Mouse (Mus musculus) hindbrain, embryonic 16.5 days (tissue): Measurements from ENCODE around the gene 4930455H04Rik. TPM values are rescaled to one million over a fixed set of nuclear protein-coding genes. Genes with fewer than 3 reads are reported as not detected.

ENCODE experiments used
- ATAC-seq: fragments of 200-750 bp; cut with Nextera tagmentation; 2 replicates; pipeline ENCODE4 v1.8.0; 2017; ENCODE audit warnings: moderate TSS enrichment, moderate library complexity
- H3K27ac ChIP-seq: fragments of 300-500 bp; sonication (generic); 2 replicates; pipeline ENCODE4 v1.5.1; 2014; ENCODE audit warnings: low read depth, mild to moderate bottlenecking, control low read depth, low read length, moderate library complexity
- H3K27me3 ChIP-seq: fragments of 300-500 bp; sonication (generic); replicated peaks from 2 replicates; pipeline ENCODE4 v1.6.1; 2014; ENCODE audit warnings: low read length; ENCODE audit not compliant: control insufficient read depth, insufficient read depth
- H3K36me3 ChIP-seq: fragments of 300-500 bp; sonication (generic); 2 replicates; pipeline ENCODE4 v1.6.1; 2014; ENCODE audit warnings: mild to moderate bottlenecking, low read length, moderate library complexity, mixed read lengths; ENCODE audit not compliant: control insufficient read depth, insufficient read depth
- H3K4me1 ChIP-seq: fragments of 300-500 bp; sonication (generic); 2 replicates; pipeline ENCODE4 v1.6.1; 2014; ENCODE audit warnings: low read depth, low read length; ENCODE audit not compliant: control insufficient read depth, insufficient read depth
- H3K4me2 ChIP-seq: fragments of 300-500 bp; sonication (generic); 2 replicates; pipeline ENCODE4 v1.6.1; 2014; ENCODE audit warnings: mild to moderate bottlenecking, low read length, control low read depth, moderate library complexity
- H3K4me3 ChIP-seq: fragments of 300-500 bp; sonication (generic); 2 replicates; pipeline ENCODE4 v1.5.1; 2014; ENCODE audit warnings: mild to moderate bottlenecking, low read length, control low read depth, moderate library complexity
- H3K9ac ChIP-seq: fragments of 300-500 bp; sonication (generic); 2 replicates; pipeline ENCODE4 v1.6.1; 2014; ENCODE audit warnings: low read depth, mild to moderate bottlenecking, control low read depth, low read length, moderate library complexity
- H3K9me3 ChIP-seq: fragments of 300-500 bp; sonication (generic); 2 replicates; pipeline ENCODE4 v1.6.1; 2014; ENCODE audit warnings: mild to moderate bottlenecking, low read length, moderate library complexity; ENCODE audit not compliant: control insufficient read depth
- WGBS: fragments of 180-500 bp; shearing (Covaris S2); extraction: QIAGEN DNeasy Blood & Tissue Kit; methylation state at CpG from one replicate; pipeline ENCODE4 v1.1.7; 2014; 5-methylcytosine and 5-hydroxymethylcytosine counted together
- polyA plus RNA-seq: library from polyadenylated mRNA; unstranded; fragments of >200 nt; fragmentation: Nextera tagmentation; extraction: Ambion mirVana; gene quantifications from 2 replicates; pipeline ENCODE4 v1.2.1, GENCODE M21; 2015

4930455H04Rik gene
- polyA plus RNA-seq, 1 experiment from 2014 or later = not detected

- H3K9me3 ChIP-seq = no peaks in the 10 kb centered on the region
- H3K4me1 ChIP-seq = no peaks in the 10 kb centered on the region
- no peaks in the 10 kb centered on the region for H3K36me3 ChIP-seq
- no peak overlapping the region for H3K27ac ChIP-seq
- no peak overlapping the region for H3K4me2 ChIP-seq
- H3K27me3 ChIP-seq = no peaks in the 10 kb centered on the region
- 69% methylated on average over 4 of the region's 4 CpGs for WGBS
- no peak overlapping the region for H3K9ac ChIP-seq
- ATAC-seq = no peak
- H3K4me3 ChIP-seq = no peak overlapping the region
Measured at GRCm38 (mm10) chr3:116943422-116943821, 24.6 kb upstream of the 4930455H04Rik start.

- whole genome bisulfite sequencing = 95% methylated on average over 4 of the region's 4 CpGs
- Histone ChIP-seq H3K4me1 (no peaks in the 10 kb centered on the region), H3K4me3 (no peak overlapping the region), H3K27ac (no peak overlapping the region), H3K4me2 (no peak overlapping the region), H3K36me3 (no peaks in the 10 kb centered on the region), H3K9ac (no peak overlapping the region), H3K9me3 (no peaks in the 10 kb centered on the region), H3K27me3 (no peaks in the 10 kb centered on the region)
- no peak for ATAC-seq
Measured at GRCm38 (mm10) chr3:116946476-116946875, 21.6 kb upstream of the 4930455H04Rik start.

- H3K27ac ChIP-seq = no peak overlapping the region
- H3K4me3 ChIP-seq = no peak overlapping the region
- ATAC-seq = no peak
- WGBS = 88% methylated on average over 6 of the region's 6 CpGs
- no peaks in the 10 kb centered on the region for H3K36me3 ChIP-seq
- H3K27me3 ChIP-seq = no peaks in the 10 kb centered on the region
- no peaks in the 10 kb centered on the region for H3K9me3 ChIP-seq
- no peak overlapping the region for H3K9ac ChIP-seq
- H3K4me1 ChIP-seq = no peaks in the 10 kb centered on the region
- no peak overlapping the region for H3K4me2 ChIP-seq
Measured at GRCm38 (mm10) chr3:116950665-116951115, 17.4 kb upstream of the 4930455H04Rik start.

GRCm38 (mm10) chr3:116951489-116951888 lies 16.6 kb upstream of the 4930455H04Rik start:
- Histone ChIP-seq H3K4me2 (no peak overlapping the region), H3K27me3 (no peaks in the 10 kb centered on the region), H3K27ac (no peak overlapping the region), H3K4me1 (no peaks in the 10 kb centered on the region), H3K4me3 (no peak overlapping the region), H3K9ac (no peak overlapping the region), H3K36me3 (no peaks in the 10 kb centered on the region), H3K9me3 (no peaks in the 10 kb centered on the region)
- ATAC-seq = no peak
- WGBS = 85% methylated on average over 3 of the region's 3 CpGs

GRCm38 (mm10) chr3:116952242-116952899 lies 15.7 kb upstream of the 4930455H04Rik start:
- H3K4me3 ChIP-seq = no peak overlapping the region
- H3K9ac ChIP-seq = no peak overlapping the region
- 81% methylated on average over 8 of the region's 8 CpGs for WGBS
- no peak for ATAC-seq
- no peak overlapping the region for H3K4me2 ChIP-seq
- no peaks in the 10 kb centered on the region for H3K4me1 ChIP-seq
- H3K9me3 ChIP-seq = no peaks in the 10 kb centered on the region
- no peak overlapping the region for H3K27ac ChIP-seq
- no peaks in the 10 kb centered on the region for H3K27me3 ChIP-seq
- no peaks in the 10 kb centered on the region for H3K36me3 ChIP-seq

GRCm38 (mm10) chr3:116953366-116953765 lies 14.7 kb upstream of the 4930455H04Rik start:
- Histone ChIP-seq H3K9ac (no peak overlapping the region), H3K9me3 (no peaks in the 10 kb centered on the region), H3K27me3 (no peaks in the 10 kb centered on the region), H3K4me1 (no peaks in the 10 kb centered on the region), H3K27ac (no peak overlapping the region), H3K4me2 (no peak overlapping the region), H3K4me3 (no peak overlapping the region), H3K36me3 (no peaks in the 10 kb centered on the region)
- WGBS = 88% methylated on average over 6 of the region's 6 CpGs
- ATAC-seq = no peak

- no peak overlapping the region for H3K4me2 ChIP-seq
- H3K27me3 ChIP-seq = no peaks in the 10 kb centered on the region
- 72% methylated on average over 6 of the region's 6 CpGs for WGBS
- H3K9me3 ChIP-seq = no peaks in the 10 kb centered on the region
- no peak overlapping the region for H3K9ac ChIP-seq
- no peak overlapping the region for H3K4me3 ChIP-seq
- no peaks in the 10 kb centered on the region for H3K4me1 ChIP-seq
- no peaks in the 10 kb centered on the region for H3K36me3 ChIP-seq
- no peak for ATAC-seq
- no peak overlapping the region for H3K27ac ChIP-seq
Measured at GRCm38 (mm10) chr3:116955061-116955460, 13.0 kb upstream of the 4930455H04Rik start.

GRCm38 (mm10) chr3:116960414-116960813 lies 7.7 kb upstream of the 4930455H04Rik start:
- ATAC-seq = no peak
- Histone ChIP-seq H3K4me1 (no peaks in the 10 kb centered on the region), H3K4me3 (no peak overlapping the region), H3K9me3 (no peaks in the 10 kb centered on the region), H3K9ac (no peak overlapping the region), H3K36me3 (no peaks in the 10 kb centered on the region), H3K27me3 (no peaks in the 10 kb centered on the region), H3K27ac (no peak overlapping the region), H3K4me2 (no peak overlapping the region)
- 72% methylated on average over 2 of the region's 2 CpGs for WGBS

GRCm38 (mm10) chr3:116961354-116962142 lies 6.5 kb upstream of the 4930455H04Rik start:
- H3K9me3 ChIP-seq = no peaks in the 10 kb centered on the region
- WGBS = 70% methylated on average over 15 of the region's 15 CpGs
- H3K4me1 ChIP-seq = no peaks in the 10 kb centered on the region
- H3K36me3 ChIP-seq = no peaks in the 10 kb centered on the region
- no peak overlapping the region for H3K9ac ChIP-seq
- no peak for ATAC-seq
- no peak overlapping the region for H3K4me2 ChIP-seq
- H3K27ac ChIP-seq = no peak overlapping the region
- H3K27me3 ChIP-seq = no peaks in the 10 kb centered on the region
- no peak overlapping the region for H3K4me3 ChIP-seq
